Mouse (Mus musculus) T-cell, adult 2 months (primary cell): ENCODE measurements around the gene Sox6.

Experiments used
- DNase-seq: peaks from one replicate; pipeline ENCODE4 v3.0.0; 2022; ENCODE audit warnings: low spot score

Sox6 gene

GRCm38 (mm10) chr7:115752121-115752634 is 286.4 kb downstream of the Sox6 start:
- DNase-seq = no peak

GRCm38 (mm10) chr7:115751083-115751482 is 287.5 kb downstream of the Sox6 start:
- DNase-seq = no peak

GRCm38 (mm10) chr7:115750275-115750825 is 288.2 kb downstream of the Sox6 start:
- DNase-seq = no peak

GRCm38 (mm10) chr7:115747541-115747940 is 291.1 kb downstream of the Sox6 start:
- DNase-seq = no peak

- no peak for DNase-seq
Measured at GRCm38 (mm10) chr7:115745672-115746253, 292.8 kb downstream of the Sox6 start.

GRCm38 (mm10) chr7:115734137-115734536 is 304.5 kb downstream of the Sox6 start:
- DNase-seq = peak; percentile 51

- DNase-seq = no peak
Measured at GRCm38 (mm10) chr7:115732824-115733223, 305.8 kb downstream of the Sox6 start.

GRCm38 (mm10) chr7:115726776-115727175 is 311.8 kb downstream of the Sox6 start:
- no peak for DNase-seq

- no peak for DNase-seq
Measured at GRCm38 (mm10) chr7:115724404-115724803, 314.2 kb downstream of the Sox6 start.

- no peak for DNase-seq
Measured at GRCm38 (mm10) chr7:115721624-115722540, 316.7 kb downstream of the Sox6 start.

GRCm38 (mm10) chr7:115719791-115720190 is 318.8 kb downstream of the Sox6 start:
- DNase-seq = no peak

GRCm38 (mm10) chr7:115706141-115706540 is 332.5 kb downstream of the Sox6 start:
- no peak for DNase-seq

GRCm38 (mm10) chr7:115698105-115698504 is 340.5 kb downstream of the Sox6 start:
- DNase-seq = no peak

GRCm38 (mm10) chr7:115693206-115693605 is 345.4 kb downstream of the Sox6 start:
- DNase-seq = no peak

GRCm38 (mm10) chr7:115691091-115691490 is 347.5 kb downstream of the Sox6 start:
- DNase-seq = no peak

- DNase-seq = no peak
Measured at GRCm38 (mm10) chr7:115686687-115687086, 351.9 kb downstream of the Sox6 start.

- DNase-seq = no peak
Measured at GRCm38 (mm10) chr7:115684142-115684541, 354.5 kb downstream of the Sox6 start.

- no peak for DNase-seq
Measured at GRCm38 (mm10) chr7:115671749-115672148, 366.8 kb downstream of the Sox6 start.

- no peak for DNase-seq
Measured at GRCm38 (mm10) chr7:115671272-115671671, 367.3 kb downstream of the Sox6 start.

- no peak for DNase-seq
Measured at GRCm38 (mm10) chr7:115669207-115670004, 369.2 kb downstream of the Sox6 start.

GRCm38 (mm10) chr7:115666686-115667382 is 371.8 kb downstream of the Sox6 start:
- DNase-seq = no peak
